Mouse (Mus musculus) left cerebral cortex, adult 11 months (tissue): ENCODE results near the gene Cd40.

ENCODE experiments used
- DNase-seq: peaks from one replicate; pipeline ENCODE4 v3.0.0; 2022; ENCODE audit warnings: low spot score

The Cd40 gene

DNA sequence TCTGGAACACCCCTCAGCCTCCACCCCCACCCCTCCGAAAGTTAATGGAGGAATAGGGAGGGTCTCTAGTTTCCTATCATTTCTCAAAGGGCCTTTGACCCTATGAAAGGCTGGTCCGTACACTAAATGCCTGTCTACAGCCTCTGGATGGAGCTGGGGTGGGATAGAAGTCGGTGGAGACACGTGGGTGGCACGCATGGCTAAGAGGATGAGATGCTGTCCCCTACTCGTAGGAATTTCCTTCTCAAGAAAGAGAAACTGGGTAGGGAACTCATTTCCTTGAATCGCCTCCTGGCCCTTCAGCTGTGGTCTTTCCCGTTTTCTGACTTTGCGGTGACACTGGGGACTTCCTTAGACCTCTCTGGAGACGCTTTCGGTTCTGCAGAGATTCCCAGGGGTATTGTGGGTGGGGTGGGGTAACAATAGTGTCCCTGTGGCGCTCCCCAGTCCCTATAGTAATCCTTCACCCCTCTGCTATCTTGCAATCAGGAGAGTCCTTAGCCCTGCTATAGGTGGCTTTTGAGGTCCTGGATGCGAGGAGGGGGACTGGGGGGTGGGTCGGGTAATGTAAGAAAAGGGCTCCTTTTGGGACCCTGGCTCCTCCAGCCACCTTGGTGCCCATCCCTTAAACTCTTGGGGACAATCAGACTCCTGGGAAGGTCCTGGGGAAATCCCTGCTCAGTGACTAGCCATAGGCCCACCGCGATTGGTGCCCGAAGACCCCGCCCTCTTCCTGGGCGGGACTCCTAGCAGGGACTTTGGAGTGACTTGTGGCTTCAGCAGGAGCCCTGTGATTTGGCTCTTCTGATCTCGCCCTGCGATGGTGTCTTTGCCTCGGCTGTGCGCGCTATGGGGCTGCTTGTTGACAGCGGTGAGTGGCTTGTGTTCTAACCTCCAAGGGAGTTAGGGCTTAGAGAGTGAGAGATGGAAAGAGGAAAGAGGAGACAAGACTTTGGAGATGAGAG is at the start of gene Cd40:
Gene Cd40, plus strand, starts transcription at position 740 of the 965 bp plus-strand sequence.
- DNase-seq, result no peak

DNA sequence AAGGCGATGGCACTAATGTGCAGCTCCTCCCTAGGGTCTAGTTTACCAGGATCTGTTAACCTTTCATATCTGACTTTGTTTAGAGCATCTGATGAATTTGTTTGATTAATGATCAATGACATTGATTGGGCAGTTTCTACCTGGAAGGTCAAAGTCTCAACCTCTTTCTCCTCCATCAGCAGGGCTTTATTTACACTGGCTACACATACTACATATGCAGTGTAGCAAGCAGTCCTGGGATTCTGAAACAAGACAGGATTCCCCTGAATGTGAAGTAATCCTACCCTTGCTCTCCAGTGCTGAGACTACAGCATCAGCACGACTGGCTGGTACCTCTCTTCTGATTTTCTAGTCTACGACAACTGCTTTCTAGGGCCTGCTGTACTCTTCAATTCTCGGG is 48.6 kb upstream of the Cd40 start:
- DNase-seq, result no peak

DNA sequence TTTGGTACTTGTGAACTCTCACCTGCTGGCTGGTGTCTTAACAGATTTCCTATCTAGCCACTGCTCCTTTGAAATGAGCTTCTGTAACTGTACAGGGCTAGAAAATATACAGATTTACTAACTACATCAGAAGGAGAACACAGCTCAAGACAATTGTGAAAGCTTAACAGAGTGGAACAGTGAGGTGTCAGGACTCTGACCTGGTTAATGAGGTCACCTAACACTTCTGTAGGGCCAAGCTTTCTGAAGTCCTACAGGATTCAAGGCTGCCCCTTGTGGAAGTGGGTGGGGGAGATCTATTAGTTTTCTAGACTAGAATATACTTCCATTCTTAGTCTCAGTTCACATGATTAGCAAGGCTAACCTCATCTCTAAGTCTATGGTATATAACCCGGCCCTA is 47.4 kb upstream of the Cd40 start:
- DNase-seq, result no peak

DNA sequence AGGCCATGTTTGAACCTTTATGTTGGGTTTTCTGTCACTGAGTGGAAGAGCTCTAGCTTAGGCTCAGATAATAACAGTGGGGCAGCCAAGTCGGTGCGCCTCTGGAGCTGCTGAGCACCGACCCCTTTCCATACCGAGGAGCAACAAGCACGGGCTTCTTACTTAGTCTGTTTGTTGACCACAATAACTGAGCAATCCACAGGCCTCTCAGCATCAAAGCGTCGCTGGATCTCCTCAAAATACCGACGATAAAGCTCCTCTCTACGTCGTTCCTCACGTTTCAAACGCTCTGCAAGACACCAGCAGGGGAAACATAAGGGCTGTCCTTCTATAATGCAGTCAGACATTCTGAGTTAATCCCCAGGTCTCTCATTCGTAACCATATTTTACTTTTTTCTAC is 46.3 kb upstream of the Cd40 start:
- no peak for DNase-seq

DNA sequence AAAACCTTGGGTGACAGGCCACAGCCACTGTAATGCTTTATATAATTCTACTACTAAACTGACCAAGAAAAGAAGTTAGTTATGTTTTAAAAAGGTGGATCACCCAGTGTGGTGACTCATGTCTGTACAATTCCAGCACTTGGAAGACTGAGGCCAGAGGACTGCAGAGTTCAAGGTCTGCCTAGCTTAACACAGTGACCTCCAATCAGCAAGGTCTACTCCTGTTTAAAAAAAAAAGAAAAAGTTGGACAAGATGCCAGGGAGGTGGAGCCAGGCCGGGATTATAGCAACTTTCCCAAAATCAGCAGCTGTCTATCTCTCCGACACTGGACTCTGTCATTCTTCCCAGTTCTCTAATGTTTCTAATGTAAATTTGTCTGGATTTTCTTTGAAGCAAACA is 45.8 kb upstream of the Cd40 start:
- no peak for DNase-seq

DNA sequence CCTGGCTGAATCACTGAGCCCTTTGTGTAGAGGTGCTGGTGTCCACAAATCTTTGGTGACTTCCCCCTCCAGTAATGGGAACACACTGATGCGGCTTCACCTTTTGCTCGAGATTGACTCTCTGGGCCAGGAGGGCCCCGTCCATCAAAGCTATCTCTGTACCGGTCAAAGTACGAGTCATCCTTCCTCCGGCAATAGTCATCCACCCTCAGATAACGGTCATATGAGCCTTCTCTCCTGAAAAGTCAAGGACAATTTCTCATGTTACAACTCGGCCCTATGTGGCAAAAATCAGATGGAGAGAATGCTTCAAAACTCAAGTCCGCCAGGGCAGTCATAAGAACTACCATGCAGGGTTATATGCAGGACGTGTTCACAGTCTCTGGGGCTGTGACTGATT is 45.1 kb upstream of the Cd40 start:
- DNase-seq, result no peak

- DNase-seq, result no peak
Observed at GRCm38 (mm10) chr2:165014935-165015334, 40.5 kb upstream of the Cd40 start.

DNA sequence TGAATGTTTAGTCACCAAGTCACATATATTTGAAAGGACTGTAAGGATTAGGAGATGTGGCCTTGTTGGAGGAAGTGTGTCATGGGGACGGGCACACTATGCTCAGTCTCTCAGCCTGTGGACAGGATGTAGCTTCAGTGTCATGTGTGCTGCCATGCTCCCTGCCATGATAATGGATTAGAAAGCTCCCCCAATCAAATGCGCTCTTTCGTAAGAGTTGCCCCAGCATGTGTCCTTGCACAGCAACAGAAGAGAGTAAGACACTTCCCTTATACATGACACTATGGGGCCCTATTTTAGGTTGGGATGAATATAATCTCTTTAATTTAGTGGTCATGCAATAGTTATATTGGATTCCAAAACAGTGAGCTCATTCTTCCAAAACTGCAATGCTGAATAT is 34.9 kb upstream of the Cd40 start:
- no peak for DNase-seq

- DNase-seq, result no peak
Observed at GRCm38 (mm10) chr2:165027163-165027562, 28.3 kb upstream of the Cd40 start.

DNA sequence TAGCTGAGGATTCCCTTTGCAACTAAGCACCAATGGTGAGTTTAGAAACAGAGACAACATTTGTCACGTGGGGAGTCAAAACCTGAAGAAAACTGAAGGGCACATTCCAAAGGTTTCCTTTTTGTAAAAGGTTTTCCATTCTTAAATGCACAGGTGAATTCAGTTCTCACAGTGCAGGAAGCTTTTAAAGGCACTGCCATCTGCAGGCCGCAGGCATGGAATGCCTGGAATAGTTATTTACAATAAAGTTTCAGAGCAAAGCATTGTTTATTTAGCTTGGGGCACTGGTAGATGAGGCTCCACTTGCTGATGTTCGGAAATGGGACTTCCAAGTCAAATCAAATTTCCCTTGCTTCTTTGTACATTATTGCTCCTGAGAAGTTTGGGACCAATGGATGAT is 22.9 kb upstream of the Cd40 start:
- no peak for DNase-seq

GRCm38 (mm10) chr2:165033306-165033705 is 22.1 kb upstream of the Cd40 start:
- no peak for DNase-seq

DNA sequence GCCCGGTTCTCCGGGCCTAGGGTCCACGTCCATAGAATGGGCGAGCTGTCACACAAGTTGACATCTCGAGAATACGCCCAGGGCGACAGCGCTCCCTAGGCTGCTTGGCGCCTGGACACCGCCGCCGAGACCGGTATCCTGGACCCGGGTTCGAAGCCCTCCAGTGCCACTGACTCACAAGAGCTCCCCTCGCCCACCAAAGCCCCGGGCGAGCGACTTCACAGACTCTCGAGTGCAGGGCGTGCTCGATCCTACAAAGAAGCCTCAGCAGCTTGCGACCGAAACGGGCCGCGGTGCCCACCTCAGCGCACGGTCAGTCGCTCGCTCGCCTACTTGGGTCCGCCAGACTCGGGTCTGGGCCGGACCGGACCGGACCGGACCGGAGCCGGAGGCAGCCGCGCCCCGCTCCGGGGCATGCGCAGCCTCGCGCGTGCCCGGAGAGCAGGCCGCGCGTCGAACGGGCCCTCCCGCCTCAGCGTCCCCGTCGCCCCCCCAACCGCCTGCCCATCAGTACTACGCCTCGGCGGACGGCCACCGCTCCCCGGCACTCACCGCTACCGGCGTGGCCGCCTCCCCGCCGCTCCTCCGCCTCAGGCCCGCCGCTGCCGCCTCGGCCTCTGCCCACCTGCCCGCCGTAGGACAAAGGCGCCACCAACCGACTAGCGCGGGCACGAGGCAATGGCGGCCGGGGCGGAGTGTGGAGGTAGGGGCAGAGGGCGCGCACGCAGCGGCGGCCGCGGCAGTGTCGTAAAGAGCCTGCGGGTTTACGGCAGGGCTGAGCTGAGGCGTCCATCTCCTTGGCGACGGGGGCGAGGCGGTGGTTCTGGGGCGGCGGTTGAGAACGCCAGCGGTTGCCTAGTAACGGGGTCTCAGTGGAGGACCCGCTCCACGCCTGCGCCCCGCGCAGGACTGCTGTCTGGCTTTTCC is 21.0 kb upstream of the Cd40 start, which contains the start of gene Ncoa5:
Gene Ncoa5, minus strand, starts transcription at position 737 of the 927 bp plus-strand sequence.
- peak; percentile 94 for DNase-seq

- DNase-seq, result no peak
Observed at GRCm38 (mm10) chr2:165035058-165035431, 20.4 kb upstream of the Cd40 start.

DNA sequence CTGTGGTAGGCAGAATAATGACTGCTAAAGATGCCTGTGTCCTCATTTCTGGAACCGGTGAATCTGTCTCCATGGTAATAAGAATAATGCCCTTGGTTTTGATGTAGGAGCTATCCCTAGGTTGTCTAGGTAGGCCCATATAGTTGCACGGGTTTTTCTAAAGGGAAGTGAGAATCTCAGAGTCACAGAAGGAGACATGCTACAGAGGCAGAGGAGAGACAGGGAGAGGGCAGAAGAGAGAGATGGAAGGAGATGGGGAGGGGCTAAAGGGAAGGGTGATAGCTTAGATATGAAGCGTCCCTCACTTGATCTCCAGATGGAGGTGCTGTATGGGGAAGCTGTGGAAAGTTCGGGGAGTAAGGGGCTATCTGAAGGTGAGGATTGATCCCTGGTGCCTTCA is 18.0 kb upstream of the Cd40 start:
- no peak for DNase-seq

DNA sequence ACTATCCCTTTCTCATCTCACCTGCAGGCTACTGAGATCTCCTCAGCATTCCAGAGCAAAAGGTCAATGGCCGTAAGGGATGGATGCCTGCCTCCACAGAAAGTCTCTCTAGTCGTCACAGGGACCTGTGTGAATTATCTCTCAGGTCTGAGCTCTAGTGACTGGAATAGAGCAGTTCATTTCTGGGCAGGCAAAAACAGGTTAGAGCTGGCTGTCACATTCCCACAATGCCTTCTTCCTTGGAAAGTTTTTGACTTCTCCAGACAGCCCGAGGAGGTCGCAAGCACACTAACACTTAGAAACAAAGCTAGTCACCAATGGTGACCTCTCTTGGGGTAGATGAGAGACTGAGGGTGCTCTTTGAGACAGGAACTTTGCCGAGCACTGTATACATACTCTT is 13.3 kb upstream of the Cd40 start:
- DNase-seq, result no peak

DNA sequence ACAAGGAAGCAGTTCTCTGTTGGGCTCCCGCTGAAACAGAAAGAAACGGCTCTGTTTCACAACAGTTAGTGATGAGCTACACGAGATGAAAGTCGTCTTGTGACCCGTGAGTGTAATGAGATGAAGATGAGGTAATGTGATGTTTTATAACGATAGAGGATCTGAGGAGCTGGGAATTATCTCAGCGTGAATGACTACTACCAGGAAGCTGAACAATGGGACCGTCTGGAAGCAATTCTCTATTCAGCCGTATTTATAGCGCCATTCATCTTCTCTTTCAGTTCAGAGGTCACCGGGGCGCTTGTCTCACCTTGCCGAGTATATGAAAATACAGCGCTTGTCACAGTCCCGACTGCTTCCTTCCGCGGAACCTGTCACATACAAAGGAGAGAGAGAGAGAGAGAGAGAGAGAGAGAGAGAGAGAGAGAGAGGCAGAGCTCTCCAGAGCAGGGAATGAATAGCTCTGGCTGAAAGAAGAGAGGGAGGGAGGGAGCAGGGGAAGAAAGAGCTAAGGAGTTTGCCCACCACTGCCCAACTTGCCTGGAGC is 12.3 kb upstream of the Cd40 start:
- DNase-seq, result no peak

DNA sequence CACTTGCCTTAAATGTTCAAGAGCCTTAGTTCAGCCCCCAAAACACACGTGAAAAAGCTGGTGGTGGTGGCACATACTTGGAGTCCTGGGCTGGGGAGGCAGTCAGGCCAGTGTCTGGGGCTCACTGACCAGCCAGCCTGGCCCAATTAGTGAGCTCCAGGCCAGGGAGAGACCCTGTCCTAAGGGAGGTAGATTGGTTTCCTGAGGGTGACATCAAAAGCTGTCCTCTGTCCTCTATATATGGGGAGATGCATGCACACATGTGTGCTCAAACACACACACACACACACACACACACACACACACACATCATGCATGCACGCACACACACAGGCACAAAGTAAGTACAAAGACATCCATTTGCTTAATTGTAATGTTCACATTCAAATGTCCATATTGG is 11.7 kb upstream of the Cd40 start:
- DNase-seq, result no peak

DNA sequence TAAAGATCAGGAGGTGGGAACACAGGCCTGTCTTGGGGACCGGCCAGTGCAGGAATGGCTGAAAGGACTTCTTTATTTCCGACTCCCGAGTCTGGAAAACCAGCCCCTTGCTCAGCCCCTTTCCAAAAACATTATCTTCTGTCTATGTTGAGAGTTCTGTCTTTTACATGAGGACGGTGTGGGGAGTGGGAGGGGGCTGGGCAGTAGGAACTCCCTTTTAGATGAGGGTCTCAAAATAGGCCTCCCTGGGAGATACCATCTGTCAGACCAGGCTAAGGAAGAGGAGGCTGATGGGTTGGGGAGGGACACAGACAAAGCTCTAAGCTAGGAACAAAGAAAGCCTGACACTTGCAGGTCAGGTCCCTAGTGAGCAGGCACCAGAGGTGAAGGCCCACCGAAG is 6.4 kb upstream of the Cd40 start:
- DNase-seq, result no peak

DNA sequence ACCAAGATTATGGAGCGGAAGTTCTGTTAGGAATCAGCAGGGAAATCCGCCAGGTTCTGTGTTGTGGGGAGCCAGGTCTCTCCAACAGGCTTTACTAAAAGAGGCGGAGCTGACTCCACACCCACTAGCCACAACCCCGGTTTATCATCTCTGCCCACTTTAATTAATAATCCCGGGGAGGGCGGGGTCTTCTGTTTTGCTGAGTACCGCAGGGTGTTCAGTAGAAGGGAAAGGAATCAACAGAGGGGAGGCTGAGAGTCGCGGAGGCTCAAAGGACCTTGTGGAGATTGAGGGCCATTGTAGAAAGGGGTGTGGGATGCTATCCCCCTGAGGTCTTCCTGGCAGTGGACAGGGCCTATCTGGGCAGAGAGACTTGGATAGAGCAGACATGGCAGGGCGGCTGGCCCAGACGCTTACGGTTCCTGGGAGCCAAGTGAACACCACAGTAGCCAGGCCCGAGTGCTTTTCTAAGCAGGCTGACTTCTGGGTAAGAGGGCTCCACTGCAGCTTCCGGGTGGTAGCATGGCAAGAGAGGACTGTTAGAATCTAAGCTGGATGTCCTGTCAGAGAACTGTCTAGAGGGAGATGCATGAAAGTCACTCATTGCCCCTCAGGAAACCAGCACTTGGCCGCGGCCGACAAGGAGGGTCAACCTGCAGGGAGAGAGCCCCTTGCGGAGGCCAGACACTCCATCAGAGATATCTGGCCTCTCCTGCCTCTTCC is 4.4 kb upstream of the Cd40 start:
- DNase-seq, result no peak

GRCm38 (mm10) chr2:165051566-165051965 is 3.9 kb upstream of the Cd40 start:
- no peak for DNase-seq

- DNase-seq, result no peak
Observed at GRCm38 (mm10) chr2:165055905-165056304, 478 bp downstream of the Cd40 start.
